Mouse (Mus musculus) lung, embryonic 14.5 days (tissue): ENCODE measurements around the gene Ccdc151. TPM values are rescaled to one million over a fixed set of nuclear protein-coding genes. Genes with fewer than 3 reads are reported as not detected.

Experiments used
- ATAC-seq: fragments of 200-750 bp; cut with Nextera tagmentation; 2 replicates; pipeline ENCODE4 v1.8.0; 2017; ENCODE audit warnings: mild to moderate bottlenecking, moderate TSS enrichment, moderate library complexity; ENCODE audit not compliant: insufficient read depth
- DNase-seq: peaks from one replicate; pipeline ENCODE4 v3.0.0-alpha.2; 2015
- H3K27ac ChIP-seq: fragments of 300-500 bp; sonication (generic); 2 replicates; pipeline ENCODE4 v1.5.1; 2014; ENCODE audit warnings: low read depth, mild to moderate bottlenecking, moderate library complexity
- H3K27me3 ChIP-seq: fragments of 300-500 bp; sonication (generic); 2 replicates; pipeline ENCODE4 v1.6.1; 2014; ENCODE audit warnings: low read length, control low read depth; ENCODE audit not compliant: insufficient read depth
- H3K36me3 ChIP-seq: fragments of 300-500 bp; sonication (generic); 2 replicates; pipeline ENCODE4 v1.6.1; 2014; ENCODE audit warnings: control low read depth; ENCODE audit not compliant: insufficient read depth
- H3K4me1 ChIP-seq: fragments of 300-500 bp; sonication (generic); 2 replicates; pipeline ENCODE4 v1.6.1; 2014; ENCODE audit warnings: antibody characterized with exemption, control low read depth; ENCODE audit not compliant: insufficient read depth
- H3K4me2 ChIP-seq: fragments of 300-500 bp; sonication (generic); 2 replicates; pipeline ENCODE4 v1.6.1; 2014; ENCODE audit warnings: mild to moderate bottlenecking
- H3K4me3 ChIP-seq: fragments of 300-500 bp; sonication (generic); 2 replicates; pipeline ENCODE4 v1.5.1; 2014; ENCODE audit warnings: low read depth, low read length
- H3K9ac ChIP-seq: fragments of 300-500 bp; sonication (generic); 2 replicates; pipeline ENCODE4 v1.6.1; 2014
- H3K9me3 ChIP-seq: fragments of 300-500 bp; sonication (generic); 2 replicates; pipeline ENCODE4 v1.6.1; 2016; ENCODE audit warnings: low read depth, low read length, control low read depth
- CTCF ChIP-seq: IDR thresholded peaks from 2 replicates; pipeline ENCODE4 v1.5.1; 2016; ENCODE audit warnings: antibody characterized with exemption, low read depth
- WGBS: fragments of 180-500 bp; shearing (Covaris S2); extraction: QIAGEN DNeasy Blood & Tissue Kit; methylation state at CpG from one replicate; pipeline ENCODE4 v1.1.7; 2014; 5-methylcytosine and 5-hydroxymethylcytosine counted together
- polyA plus RNA-seq: library from polyadenylated mRNA; unstranded; fragments of >200 nt; fragmentation: Nextera tagmentation; extraction: Ambion mirVana; gene quantifications from 2 replicates; pipeline ENCODE4 v1.2.1, GENCODE M21; 2014

Ccdc151 gene
- polyA plus RNA-seq, 1 experiment from 2014 or later = 1.5 TPM

- Histone ChIP-seq H3K27me3 (peaks cover 36% of the 10 kb centered on the region), H3K4me3 (no peak overlapping the region), H3K4me1 (no peaks in the 10 kb centered on the region; the same call in 1 of the 2 replicates), H3K9me3 (no peaks in the 10 kb centered on the region), H3K9ac (no peak overlapping the region), H3K27ac (no peak overlapping the region), H3K4me2 (no peak overlapping the region), H3K36me3 (no peaks in the 10 kb centered on the region)
- DNase-seq (no peak), ATAC-seq (no peak)
- no peak for TF ChIP-seq CTCF
- WGBS = 28% methylated on average over 3 of the region's 3 CpGs
Measured at GRCm38 (mm10) chr9:21983911-21984310, 18.5 kb downstream of the Ccdc151 start.

- 77% methylated on average over 4 of the region's 4 CpGs for WGBS
- DNase-seq (no peak), ATAC-seq (no peak)
Measured at GRCm38 (mm10) chr9:21978398-21979128, 23.9 kb downstream of the Ccdc151 start.

DNA sequence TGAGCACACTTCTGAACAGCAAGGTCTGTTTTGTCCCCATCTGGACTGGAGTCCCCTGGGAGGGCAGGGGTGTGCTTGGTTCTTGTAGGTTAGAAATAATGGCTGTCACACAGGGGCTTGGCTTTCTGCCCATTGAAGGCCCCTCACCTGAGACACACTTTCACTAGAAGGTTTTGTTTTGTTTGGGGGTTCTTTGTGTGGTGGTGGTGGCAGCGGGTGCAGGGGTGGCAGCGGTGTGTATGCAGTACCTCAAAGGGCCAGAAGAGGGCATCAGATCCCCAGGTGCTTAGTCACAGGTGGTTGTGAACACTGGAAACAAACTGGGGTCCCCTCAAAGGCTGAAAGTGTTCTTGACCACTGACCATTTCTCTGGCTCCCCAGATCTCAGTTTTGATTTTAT, 24.5 kb downstream of the Ccdc151 start:
- no peak overlapping the region for H3K9ac ChIP-seq
- no peak for ATAC-seq
- H3K4me3 ChIP-seq = no peak overlapping the region
- no peaks in the 10 kb centered on the region for H3K9me3 ChIP-seq
- H3K4me1 ChIP-seq = no peaks in the 10 kb centered on the region
- WGBS = 6% methylated on average over 2 of the region's 2 CpGs
- H3K36me3 ChIP-seq = no peaks in the 10 kb centered on the region
- no peak overlapping the region for H3K27ac ChIP-seq
- TF ChIP-seq CTCF = peak; percentile 72
- DNase-seq = no peak
- no peak overlapping the region for H3K4me2 ChIP-seq
- no peaks in the 10 kb centered on the region for H3K27me3 ChIP-seq

More at GRCm38 (mm10) chr9:21978398-21979128, 23.9 kb downstream of the Ccdc151 start:
- Histone ChIP-seq H3K4me1 (no peaks in the 10 kb centered on the region), H3K36me3 (no peaks in the 10 kb centered on the region), H3K9me3 (no peaks in the 10 kb centered on the region), H3K9ac (no peak overlapping the region), H3K4me2 (no peak overlapping the region), H3K4me3 (no peak overlapping the region), H3K27ac (no peak overlapping the region), H3K27me3 (no peaks in the 10 kb centered on the region)
- no peak for TF ChIP-seq CTCF

DNA sequence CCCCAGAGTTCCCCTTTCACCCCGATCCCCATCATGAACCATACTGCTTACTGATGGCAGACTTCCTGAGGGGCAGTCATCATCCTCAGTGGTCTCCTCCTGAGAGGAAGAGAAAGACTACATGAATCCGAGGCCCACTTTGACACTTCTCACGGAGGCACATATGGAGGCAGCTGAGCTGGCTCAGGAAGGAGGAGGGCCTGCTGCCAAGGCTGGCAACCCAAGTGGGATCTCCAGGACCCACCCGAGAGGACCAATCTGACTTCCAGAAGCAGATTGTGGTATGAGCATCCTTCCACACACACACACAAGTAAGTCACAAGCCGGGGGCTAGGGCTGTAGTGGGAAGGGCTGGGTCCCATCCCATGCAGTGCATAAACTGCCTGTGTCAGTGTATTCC, 25.1 kb downstream of the Ccdc151 start:
- WGBS = 74% methylated on average over 5 of the region's 5 CpGs
- Histone ChIP-seq H3K4me3 (no peak overlapping the region), H3K9me3 (no peaks in the 10 kb centered on the region), H3K27ac (no peak overlapping the region), H3K9ac (no peak overlapping the region), H3K4me2 (no peak overlapping the region), H3K36me3 (no peaks in the 10 kb centered on the region), H3K27me3 (no peaks in the 10 kb centered on the region), H3K4me1 (no peaks in the 10 kb centered on the region)
- TF ChIP-seq CTCF = no peak
- no peak for DNase-seq
- ATAC-seq = no peak

GRCm38 (mm10) chr9:21976626-21977175, 25.7 kb downstream of the Ccdc151 start:
- DNase-seq (no peak), ATAC-seq (no peak)
- H3K4me2 ChIP-seq = no peak overlapping the region
- WGBS = 85% methylated on average over 10 of the region's 10 CpGs
- H3K4me1 ChIP-seq = no peaks in the 10 kb centered on the region
- no peak overlapping the region for H3K27ac ChIP-seq
- no peaks in the 10 kb centered on the region for H3K9me3 ChIP-seq
- no peak overlapping the region for H3K4me3 ChIP-seq
- H3K36me3 ChIP-seq = no peaks in the 10 kb centered on the region
- H3K9ac ChIP-seq = no peak overlapping the region
- no peaks in the 10 kb centered on the region for H3K27me3 ChIP-seq
- TF ChIP-seq CTCF = no peak

DNA sequence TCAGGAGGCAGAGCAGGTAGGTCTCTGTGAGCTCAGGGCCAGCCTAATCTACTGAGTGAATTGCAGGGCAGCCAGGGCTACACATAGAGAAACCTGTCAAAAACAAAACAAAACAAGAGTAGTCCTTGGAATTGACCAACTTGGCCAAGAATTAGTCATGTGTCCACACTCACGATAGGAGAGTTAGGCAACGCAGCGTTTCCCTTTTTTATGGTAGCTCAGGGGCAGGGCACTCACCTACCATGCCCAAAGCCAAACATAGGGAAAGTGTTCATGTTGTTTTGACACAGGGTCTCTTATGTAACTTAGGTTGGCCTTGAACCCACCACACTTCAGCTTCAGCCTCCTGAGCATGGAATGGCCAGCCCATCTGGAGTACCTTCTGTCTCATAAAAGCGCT, 33.1 kb downstream of the Ccdc151 start:
- no peak for TF ChIP-seq CTCF
- no peaks in the 10 kb centered on the region for H3K36me3 ChIP-seq
- 80% methylated on average over 4 of the region's 4 CpGs for WGBS

GRCm38 (mm10) chr9:21968883-21969282, 33.6 kb downstream of the Ccdc151 start:
- no peak for TF ChIP-seq CTCF

More for the DNA sequence above, 33.1 kb downstream of the Ccdc151 start:
- Histone ChIP-seq H3K9me3 (no peaks in the 10 kb centered on the region), H3K27ac (no peak overlapping the region), H3K4me3 (no peak overlapping the region), H3K4me1 (no peaks in the 10 kb centered on the region), H3K27me3 (no peaks in the 10 kb centered on the region), H3K9ac (no peak overlapping the region), H3K4me2 (no peak overlapping the region)
- no peak for DNase-seq
- no peak for ATAC-seq

More at GRCm38 (mm10) chr9:21968883-21969282, 33.6 kb downstream of the Ccdc151 start:
- no peak overlapping the region for H3K27ac ChIP-seq
- H3K4me2 ChIP-seq = no peak overlapping the region
- H3K36me3 ChIP-seq = no peaks in the 10 kb centered on the region
- no peaks in the 10 kb centered on the region for H3K4me1 ChIP-seq
- H3K27me3 ChIP-seq = no peaks in the 10 kb centered on the region
- ATAC-seq = no peak
- no peaks in the 10 kb centered on the region for H3K9me3 ChIP-seq
- no peak overlapping the region for H3K9ac ChIP-seq
- no peak overlapping the region for H3K4me3 ChIP-seq
- no peak for DNase-seq
- 43% methylated on average over 6 of the region's 6 CpGs for WGBS
